Mouse (Mus musculus) forebrain, embryonic 12.5 days (tissue): ENCODE data around the gene 6430571L13Rik. TPM values are rescaled to one million over a fixed set of nuclear protein-coding genes. Genes with fewer than 3 reads are reported as not detected.
A peak's percentile ranks its signal among the peaks of the same experiment; 100 is the strongest.

Source experiments
- ATAC-seq: fragments of 200-750 bp; cut with Nextera tagmentation; 2 replicates; pipeline ENCODE4 v1.8.0; 2017; ENCODE audit warnings: moderate TSS enrichment; ENCODE audit not compliant: low FRiP score
- H3K27ac ChIP-seq: fragments of 300-500 bp; sonication (generic); 2 replicates; pipeline ENCODE4 v1.5.1; 2016; ENCODE audit warnings: mild to moderate bottlenecking
- H3K27me3 ChIP-seq: fragments of 300-500 bp; sonication (generic); 2 replicates; pipeline ENCODE4 v1.6.1; 2016; ENCODE audit warnings: mild to moderate bottlenecking
- H3K36me3 ChIP-seq: fragments of 300-500 bp; sonication (generic); replicated peaks from 2 replicates; pipeline ENCODE4 v1.6.1; 2016; ENCODE audit warnings: mild to moderate bottlenecking
- H3K4me1 ChIP-seq: fragments of 300-500 bp; sonication (generic); 2 replicates; pipeline ENCODE4 v1.6.1; 2016
- H3K4me2 ChIP-seq: fragments of 300-500 bp; sonication (generic); 2 replicates; pipeline ENCODE4 v1.6.1; 2016; ENCODE audit warnings: mild to moderate bottlenecking, moderate library complexity
- H3K4me3 ChIP-seq: fragments of 300-500 bp; sonication (generic); replicated peaks from 2 replicates; pipeline ENCODE4 v1.5.1; 2016; ENCODE audit warnings: mild to moderate bottlenecking
- H3K9ac ChIP-seq: fragments of 300-500 bp; sonication (generic); 2 replicates; pipeline ENCODE4 v1.6.1; 2016; ENCODE audit warnings: mild to moderate bottlenecking
- H3K9me3 ChIP-seq: fragments of 300-500 bp; sonication (generic); 2 replicates; pipeline ENCODE4 v1.6.1; 2016
- WGBS: fragments of 180-500 bp; shearing (Covaris S2); methylation state at CpG from one replicate; pipeline ENCODE4 v1.1.7; 2016; 5-methylcytosine and 5-hydroxymethylcytosine counted together
- polyA plus RNA-seq: library from polyadenylated mRNA; unstranded; fragments of >200 nt; fragmentation: Nextera tagmentation; extraction: Ambion mirVana; gene quantifications from 2 replicates; pipeline ENCODE4 v1.2.1, GENCODE M21; 2016

Gene 6430571L13Rik
- polyA plus RNA-seq, 1 experiment from 2014 or later: 2.2 TPM

DNA sequence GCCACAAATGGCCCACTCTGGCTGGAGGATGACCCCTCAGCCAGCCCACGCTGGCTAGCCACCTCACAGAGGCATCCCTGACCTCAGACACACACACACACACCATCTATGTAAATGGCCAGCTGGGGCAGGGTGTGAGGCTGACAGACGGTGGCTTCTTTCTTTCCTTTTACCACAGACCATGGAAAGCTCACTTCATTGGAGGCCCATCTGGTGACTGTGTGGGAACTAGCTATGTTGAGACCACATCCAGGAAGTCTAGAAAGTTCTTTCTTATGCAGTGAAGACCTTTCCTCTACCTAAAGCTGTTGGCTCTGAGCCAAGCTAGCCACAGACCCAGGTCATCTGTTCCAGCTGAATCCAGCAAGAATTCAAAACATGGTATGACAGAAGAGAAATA lies 6.7 kb upstream of the 6430571L13Rik start:
- Histone ChIP-seq H3K36me3 (no peaks in the 10 kb centered on the region; the same call in 1 of the 2 replicates), H3K4me1 (peaks cover 11% of the 10 kb centered on the region), H3K4me2 (no peak overlapping the region), H3K27me3 (no peaks in the 10 kb centered on the region), H3K27ac (no peak overlapping the region), H3K9me3 (no peaks in the 10 kb centered on the region), H3K9ac (0 out of 2 replicates have a peak overlapping the region, but pooled peaks have one; percentile 9), H3K4me3 (no peak overlapping the region)
- no peak for ATAC-seq
- WGBS: 80% methylated on average over 2 of the region's 2 CpGs

DNA sequence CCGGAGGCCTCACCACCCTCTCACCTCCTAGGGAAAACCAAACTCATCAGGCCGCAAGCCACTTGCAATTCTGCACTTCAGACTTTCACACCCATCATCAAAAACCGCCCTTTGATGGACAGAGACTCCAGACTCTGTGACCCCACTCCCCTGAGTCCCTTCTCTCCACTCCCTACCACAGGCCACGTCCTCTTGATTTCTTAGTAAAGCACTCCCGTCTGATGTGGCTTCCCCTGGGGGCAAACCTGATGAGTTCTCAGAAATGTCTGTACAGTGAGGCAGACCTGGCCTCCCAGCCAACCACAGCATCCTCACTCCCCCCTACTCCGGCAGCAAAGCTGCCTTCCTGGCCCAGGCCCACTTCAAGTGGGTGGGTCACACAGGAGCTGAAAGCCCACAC lies 6.0 kb upstream of the 6430571L13Rik start:
- H3K27ac ChIP-seq: no peak overlapping the region
- H3K9ac ChIP-seq: no peak overlapping the region
- H3K9me3 ChIP-seq: no peaks in the 10 kb centered on the region
- H3K4me1 ChIP-seq: peaks cover 14% of the 10 kb centered on the region
- no peak overlapping the region for H3K4me2 ChIP-seq
- no peak overlapping the region for H3K4me3 ChIP-seq
- ATAC-seq: no peak
- H3K36me3 ChIP-seq: no peaks in the 10 kb centered on the region; the same call in 1 of the 2 replicates
- WGBS: 91% methylated on average over 6 of the region's 6 CpGs
- no peaks in the 10 kb centered on the region for H3K27me3 ChIP-seq

DNA sequence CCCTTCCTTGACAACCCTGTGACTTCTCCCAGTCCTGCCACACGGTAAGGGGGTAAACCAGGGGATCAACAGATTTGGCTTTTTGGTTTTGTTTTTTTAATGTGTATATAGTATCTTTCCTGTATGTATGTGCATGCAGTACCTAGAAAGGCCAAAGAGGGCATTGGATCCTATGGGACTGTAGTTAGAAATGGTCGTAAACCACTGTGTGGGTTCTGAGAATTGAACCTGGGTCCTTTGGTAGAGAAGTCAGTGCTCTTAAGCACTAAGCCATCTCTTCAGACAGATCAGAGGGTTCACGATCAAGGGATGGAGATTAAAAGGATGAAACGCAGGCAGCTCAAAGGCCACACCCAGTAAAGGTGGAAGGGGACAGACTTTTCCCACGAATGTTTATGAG lies 5.4 kb upstream of the 6430571L13Rik start:
- no peaks in the 10 kb centered on the region; the same call in 1 of the 2 replicates for H3K36me3 ChIP-seq
- no peaks in the 10 kb centered on the region for H3K9me3 ChIP-seq
- no peak overlapping the region for H3K4me2 ChIP-seq
- no peaks in the 10 kb centered on the region for H3K27me3 ChIP-seq
- H3K4me3 ChIP-seq: no peak overlapping the region
- WGBS: 89% methylated on average over 5 of the region's 5 CpGs
- H3K9ac ChIP-seq: no peak overlapping the region
- no peak overlapping the region for H3K27ac ChIP-seq
- no peak for ATAC-seq
- peaks cover 16% of the 10 kb centered on the region for H3K4me1 ChIP-seq

DNA sequence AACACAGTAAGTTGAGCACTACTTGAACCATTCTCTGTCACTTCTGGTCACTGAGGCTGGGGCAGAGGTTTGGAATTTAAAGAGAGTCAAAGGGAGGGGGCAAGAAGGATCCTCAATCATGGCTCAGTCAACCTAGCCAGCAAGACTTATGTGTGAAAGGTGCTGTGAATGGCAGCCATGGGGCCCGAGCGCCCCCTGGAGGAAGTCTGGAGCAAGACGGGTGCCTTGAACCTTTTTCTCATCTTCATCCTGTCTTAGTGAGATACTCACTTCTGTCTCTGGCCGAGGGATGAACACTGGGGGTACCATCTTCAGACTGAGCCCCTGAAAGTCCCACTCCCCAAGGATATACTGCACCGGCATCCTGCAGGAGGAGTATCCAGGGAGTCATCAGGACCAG lies 4.5 kb upstream of the 6430571L13Rik start:
- Histone ChIP-seq H3K4me2 (no peak overlapping the region), H3K27ac (no peak overlapping the region), H3K4me1 (peaks cover 21% of the 10 kb centered on the region), H3K4me3 (no peak overlapping the region), H3K9ac (no peak overlapping the region), H3K9me3 (no peaks in the 10 kb centered on the region), H3K36me3 (no peaks in the 10 kb centered on the region; the same call in 1 of the 2 replicates), H3K27me3 (no peaks in the 10 kb centered on the region)
- 14% methylated on average over 5 of the region's 5 CpGs for WGBS
- ATAC-seq: no peak

- no peaks in the 10 kb centered on the region for H3K9me3 ChIP-seq
- peaks cover 25% of the 10 kb centered on the region for H3K4me1 ChIP-seq
- no peak overlapping the region for H3K27ac ChIP-seq
- no peak overlapping the region for H3K4me3 ChIP-seq
- no peak overlapping the region for H3K4me2 ChIP-seq
- H3K27me3 ChIP-seq: peaks cover 4% of the 10 kb centered on the region
- 89% methylated on average over 6 of the region's 6 CpGs for WGBS
- ATAC-seq: no peak
- H3K9ac ChIP-seq: no peak overlapping the region
- H3K36me3 ChIP-seq: no peaks in the 10 kb centered on the region; the same call in 1 of the 2 replicates
These were observed 4.0 kb upstream of the 6430571L13Rik start for GRCm38 (mm10) chr9:107336386-107336785.

- H3K4me2 ChIP-seq: peak within 1 kb of the TSS; percentile 74
- peak within 1 kb of the TSS; percentile 69 for H3K9ac ChIP-seq
- ATAC-seq: peak; percentile 77
- H3K4me3 ChIP-seq: peak within 1 kb of the TSS; percentile 53
- peaks cover 25% of the 10 kb centered on the region for H3K4me1 ChIP-seq
- H3K9me3 ChIP-seq: no peaks in the 10 kb centered on the region
- peaks cover 15% of the 10 kb centered on the region for H3K27me3 ChIP-seq
- no peaks in the 10 kb centered on the region; the same call in 1 of the 2 replicates for H3K36me3 ChIP-seq
- WGBS: 4% methylated on average over 30 of the region's 30 CpGs
- H3K27ac ChIP-seq: peak within 1 kb of the TSS; percentile 16; the same call in 1 of the 2 replicates
These were observed 2.1 kb upstream of the 6430571L13Rik start, which contains the start of gene Hemk1 for GRCm38 (mm10) chr9:107338172-107338883. Gene Hemk1, minus strand, starts transcription at chr9:107338350.

DNA sequence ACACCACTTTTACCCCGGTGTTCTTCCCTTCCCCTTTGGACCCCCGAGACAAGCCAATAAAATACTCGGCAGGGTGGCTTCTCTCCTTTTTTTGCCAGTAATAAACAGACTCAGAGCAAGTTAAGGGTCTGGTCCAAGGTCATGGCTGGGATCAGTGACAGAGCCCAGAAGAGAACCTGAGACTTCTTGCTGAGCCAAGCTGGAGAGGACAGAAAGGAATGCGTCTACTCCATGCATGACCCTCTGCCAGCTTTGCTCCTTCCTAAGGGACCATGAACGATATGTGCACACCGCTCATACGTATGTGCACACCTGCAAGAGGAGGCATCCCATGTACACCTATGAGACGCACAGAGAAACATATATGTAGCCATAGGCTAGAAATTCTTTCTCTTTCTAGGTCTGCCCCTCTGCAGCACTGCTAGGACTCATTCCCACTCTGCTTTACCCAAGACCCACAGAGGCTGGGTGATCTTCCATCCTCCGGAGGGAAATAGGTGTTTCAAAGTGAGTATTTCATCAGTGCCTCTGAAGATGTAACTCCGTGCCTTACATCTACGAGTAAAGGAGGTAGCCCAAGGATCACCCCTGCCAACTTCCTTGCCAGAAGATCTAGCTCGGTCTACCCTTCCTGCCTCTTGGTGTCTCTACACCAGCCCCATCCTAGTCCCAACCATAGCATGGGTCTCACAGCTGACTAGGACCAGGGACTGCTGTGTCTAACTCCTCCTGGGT lies 676 bp downstream of the 6430571L13Rik start:
- H3K4me2 ChIP-seq: peak overlapping the region; percentile 69
- peaks cover 21% of the 10 kb centered on the region for H3K27me3 ChIP-seq
- H3K4me3 ChIP-seq: peak overlapping the region; percentile 59
- no peak for ATAC-seq
- H3K9me3 ChIP-seq: no peaks in the 10 kb centered on the region
- H3K9ac ChIP-seq: peak overlapping the region; percentile 62
- 55% methylated on average over 12 of the region's 12 CpGs for WGBS
- no peaks in the 10 kb centered on the region for H3K36me3 ChIP-seq
- peaks cover 25% of the 10 kb centered on the region for H3K4me1 ChIP-seq
- no peak overlapping the region for H3K27ac ChIP-seq

- Histone ChIP-seq H3K4me2 (no peak overlapping the region), H3K9ac (no peak overlapping the region), H3K4me3 (no peak overlapping the region), H3K4me1 (peaks cover 25% of the 10 kb centered on the region), H3K27ac (no peak overlapping the region), H3K9me3 (no peaks in the 10 kb centered on the region), H3K27me3 (peaks cover 21% of the 10 kb centered on the region), H3K36me3 (no peaks in the 10 kb centered on the region)
- ATAC-seq: no peak
- 91% methylated on average over 11 of the region's 11 CpGs for WGBS
These were observed 1.9 kb downstream of the 6430571L13Rik start for GRCm38 (mm10) chr9:107342201-107342709.

GRCm38 (mm10) chr9:107343146-107343943 lies 2.9 kb downstream of the 6430571L13Rik start:
- no peak overlapping the region for H3K27ac ChIP-seq
- H3K36me3 ChIP-seq: no peaks in the 10 kb centered on the region
- peaks cover 21% of the 10 kb centered on the region for H3K27me3 ChIP-seq
- WGBS: 71% methylated on average over 8 of the region's 8 CpGs
- no peaks in the 10 kb centered on the region for H3K9me3 ChIP-seq
- no peak overlapping the region for H3K4me3 ChIP-seq
- H3K9ac ChIP-seq: no peak overlapping the region
- ATAC-seq: no peak
- no peak overlapping the region for H3K4me2 ChIP-seq
- peaks cover 18% of the 10 kb centered on the region for H3K4me1 ChIP-seq

- H3K36me3 ChIP-seq: no peaks in the 10 kb centered on the region
- H3K9ac ChIP-seq: no peak overlapping the region
- no peak overlapping the region for H3K27ac ChIP-seq
- peaks cover 21% of the 10 kb centered on the region for H3K27me3 ChIP-seq
- H3K4me2 ChIP-seq: no peak overlapping the region
- no peaks in the 10 kb centered on the region for H3K9me3 ChIP-seq
- 73% methylated on average over 6 of the region's 6 CpGs for WGBS
- no peak overlapping the region for H3K4me3 ChIP-seq
- H3K4me1 ChIP-seq: peaks cover 11% of the 10 kb centered on the region
- no peak for ATAC-seq
These were observed 3.6 kb downstream of the 6430571L13Rik start for GRCm38 (mm10) chr9:107344027-107344426.

- 90% methylated on average over 8 of the region's 8 CpGs for WGBS
- peaks cover 20% of the 10 kb centered on the region for H3K27me3 ChIP-seq
- H3K4me3 ChIP-seq: no peak overlapping the region
These were observed 5.7 kb downstream of the 6430571L13Rik start for GRCm38 (mm10) chr9:107346081-107346480.

More at GRCm38 (mm10) chr9:107346081-107346480, 5.7 kb downstream of the 6430571L13Rik start:
- Histone ChIP-seq H3K27ac (no peak overlapping the region), H3K9ac (no peak overlapping the region), H3K36me3 (no peaks in the 10 kb centered on the region), H3K4me1 (peaks cover 3% of the 10 kb centered on the region), H3K9me3 (no peaks in the 10 kb centered on the region), H3K4me2 (no peak overlapping the region)
- ATAC-seq: no peak
